Mouse (Mus musculus) gastrocnemius, postnatal 10 days (tissue): Measurements from ENCODE around the gene Insc. TPM values are rescaled to one million over a fixed set of nuclear protein-coding genes. Genes with fewer than 3 reads are reported as not detected.
"Not testable (repeated sequence)": the region's sequence is repeated elsewhere in the genome, so short reads cannot be mapped to it uniquely, and the experiment has no call there.

ENCODE experiments used
- DNase-seq: peaks from one replicate; pipeline ENCODE4 v3.0.0; 2021; ENCODE audit warnings: mixed read lengths
- long read RNA-seq, 2 experiments: library from polyadenylated mRNA; stranded (forward); transcript quantifications; one replicate each; pipeline ENCODE4 v2.0.0; 2021
- total RNA-seq, 2 experiments: library from RNA; stranded (reverse); gene quantifications; 2 replicates each; pipeline ENCODE4 v1.2.3; 2021

Gene Insc
- total RNA-seq = 1 to 10 TPM; 3.9 to 6.1 TPM
- long read RNA-seq, experiment 1, transcript Insc-208 (13 exons, 2,321 nt) = major isoform, 8 of 17 reads
- long read RNA-seq, experiment 1, partial matches to known transcripts = 1 of 17 reads
- long read RNA-seq, experiment 1, other reads (novel, unspliced or antisense) = 8 of 17 reads
- long read RNA-seq, experiment 2, partial matches to known transcripts = 0 of 1 reads
- long read RNA-seq, experiment 2, other reads (novel, unspliced or antisense) = 0 of 1 reads

DNA sequence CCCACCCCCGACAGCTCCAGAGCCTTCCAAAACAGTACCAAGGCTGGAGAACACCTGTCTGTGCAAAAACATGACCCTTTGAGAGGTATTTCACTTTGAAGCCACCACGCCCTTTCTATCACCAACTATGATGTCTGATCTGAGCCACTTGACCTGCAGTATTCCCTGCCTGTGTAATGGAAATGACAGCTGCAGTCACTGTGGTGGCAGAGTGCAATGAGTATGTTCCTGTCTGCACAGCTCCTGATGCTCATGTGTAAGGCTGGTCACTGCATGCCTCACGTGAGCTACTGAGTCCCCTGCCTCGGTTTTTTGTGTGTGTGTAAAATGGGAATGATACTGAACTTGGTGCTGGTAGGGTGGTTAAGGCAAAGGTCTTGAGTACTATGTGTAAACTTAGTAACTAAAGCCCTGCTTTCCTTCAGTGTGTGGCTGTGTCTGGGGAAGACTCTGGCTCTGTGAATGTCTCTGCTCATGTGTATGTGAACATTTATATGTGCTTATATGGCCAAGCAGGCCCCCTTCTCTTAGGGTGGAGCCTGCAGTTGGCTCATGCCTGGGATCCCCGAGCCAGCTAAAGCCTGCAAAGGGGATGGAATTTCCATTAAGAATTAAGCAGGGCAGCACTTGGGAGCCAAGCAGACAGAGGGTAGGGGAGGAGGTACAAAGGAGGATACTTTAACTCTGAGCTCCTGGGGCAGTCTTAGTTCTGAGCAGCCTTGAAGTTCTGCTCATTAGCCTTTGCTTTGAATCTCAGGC is at the start of gene Insc:
Gene Insc (plus strand): TSS at position 673 of the 759 bp plus-strand sequence.
- no peak for DNase-seq

DNA sequence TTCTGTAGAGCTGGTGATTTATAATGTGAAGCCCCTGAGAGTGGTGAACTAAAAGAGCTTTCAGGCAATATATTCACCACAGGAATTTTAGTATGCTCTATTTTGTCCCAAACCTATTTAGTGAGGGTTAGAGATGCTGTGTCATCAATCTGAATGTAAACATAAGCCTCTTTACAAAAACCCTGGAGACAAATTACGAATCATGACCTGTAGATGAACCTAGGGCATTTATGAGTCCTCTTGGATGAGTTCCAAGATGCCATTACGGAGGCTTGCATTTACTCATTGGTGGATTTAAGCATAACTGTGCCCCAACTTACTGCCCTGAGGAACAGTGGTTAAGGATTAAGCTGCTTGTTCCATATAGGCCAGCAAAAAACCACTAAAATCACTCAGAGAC is 42.6 kb upstream of the Insc start:
- DNase-seq = no peak

DNA sequence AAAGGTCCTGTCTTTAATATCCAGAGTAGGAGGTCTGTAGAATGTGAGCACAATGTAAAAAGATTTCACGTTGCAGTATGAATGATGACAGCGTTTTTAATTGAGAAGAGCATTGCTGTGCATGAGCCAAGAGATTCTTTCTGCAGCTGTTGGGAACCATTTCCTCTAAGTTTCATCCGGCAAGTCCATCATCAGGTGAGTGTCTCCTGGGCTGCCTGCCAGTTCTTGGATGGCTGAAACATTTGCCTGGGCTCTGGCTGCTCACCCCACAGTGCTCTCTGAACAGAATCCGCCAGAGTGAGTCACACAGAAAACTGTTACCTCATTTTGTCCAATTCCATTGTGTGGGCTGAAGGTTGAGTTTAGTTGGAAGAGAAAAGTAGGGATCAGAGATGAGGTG is 36.8 kb upstream of the Insc start:
- DNase-seq = no peak

DNA sequence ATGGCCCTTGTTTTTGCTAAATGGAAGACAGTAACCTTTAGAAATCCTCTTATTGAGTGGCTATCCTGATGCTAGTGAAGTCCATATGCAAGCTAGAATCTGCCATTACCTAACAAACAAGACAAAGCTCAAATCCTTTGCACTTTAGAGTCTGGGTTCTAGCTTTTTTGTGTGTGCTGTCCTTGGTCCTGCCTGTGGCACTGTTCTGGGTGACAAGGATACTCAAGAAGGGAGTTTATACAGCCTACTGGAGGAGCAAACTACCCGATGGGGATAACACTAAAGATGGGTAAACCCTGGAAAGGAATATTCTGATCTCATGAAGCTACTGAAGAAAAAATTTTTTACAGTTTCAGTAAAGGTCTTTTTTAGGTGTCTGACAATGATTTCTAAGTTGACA is 36.1 kb upstream of the Insc start:
- no peak for DNase-seq

GRCm38 (mm10) chr7:114710419-114710818 is 33.1 kb upstream of the Insc start:
- DNase-seq = no peak

GRCm38 (mm10) chr7:114712523-114712922 is 31.0 kb upstream of the Insc start:
- no peak for DNase-seq

DNA sequence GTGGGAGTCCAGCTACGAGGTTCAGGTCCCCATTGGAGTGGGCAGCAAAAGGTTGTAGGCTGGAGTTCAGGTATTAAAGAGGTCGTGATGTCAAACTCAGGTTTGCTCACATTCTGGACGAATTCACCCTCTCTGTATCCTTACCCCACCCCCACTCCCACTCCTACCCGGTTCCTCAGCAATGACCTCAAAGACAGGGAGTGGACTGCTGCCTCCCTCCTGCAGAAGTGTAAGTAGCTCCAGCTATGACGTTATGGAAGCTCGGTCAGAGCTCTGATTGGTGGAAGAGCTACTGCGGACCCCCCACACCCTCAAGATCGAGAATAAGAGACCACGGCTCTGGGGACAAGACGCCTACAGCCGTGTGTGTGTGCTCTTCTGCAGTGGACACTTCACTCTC is 25.2 kb upstream of the Insc start, which contains the start of gene Calcb:
Gene Calcb (plus strand): TSS at position 344 of the 400 bp plus-strand sequence.
- no peak for DNase-seq

GRCm38 (mm10) chr7:114719381-114720131 is 23.9 kb upstream of the Insc start:
- DNase-seq = no peak

GRCm38 (mm10) chr7:114729696-114730095 is 13.8 kb upstream of the Insc start:
- not testable (repeated sequence) for DNase-seq

DNA sequence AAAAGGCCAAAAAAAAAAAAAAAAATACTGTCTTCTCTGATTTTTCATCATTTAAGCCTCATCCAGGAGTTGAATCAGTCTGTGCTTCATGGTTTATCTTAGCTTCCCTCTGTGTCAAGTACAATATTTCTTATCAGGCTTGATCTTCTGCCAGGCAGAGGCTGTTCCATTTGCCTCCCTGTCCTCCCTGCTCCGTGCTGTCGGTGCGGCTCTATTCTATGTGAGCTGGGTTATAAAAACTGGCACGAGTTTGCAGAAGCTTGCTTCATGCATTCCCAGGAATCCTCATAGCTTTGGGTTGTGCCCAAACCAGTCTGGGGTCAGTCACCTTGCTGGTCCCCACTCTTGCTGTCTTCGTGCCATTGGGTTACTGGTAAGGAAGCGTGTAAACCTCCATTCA is 12.3 kb upstream of the Insc start:
- DNase-seq = no peak

GRCm38 (mm10) chr7:114731700-114732099 is 11.8 kb upstream of the Insc start:
- DNase-seq = not testable (repeated sequence)

- no peak for DNase-seq
These were observed 7.2 kb upstream of the Insc start for GRCm38 (mm10) chr7:114736256-114736655.

GRCm38 (mm10) chr7:114738166-114738565 is 5.3 kb upstream of the Insc start:
- DNase-seq = no peak

DNA sequence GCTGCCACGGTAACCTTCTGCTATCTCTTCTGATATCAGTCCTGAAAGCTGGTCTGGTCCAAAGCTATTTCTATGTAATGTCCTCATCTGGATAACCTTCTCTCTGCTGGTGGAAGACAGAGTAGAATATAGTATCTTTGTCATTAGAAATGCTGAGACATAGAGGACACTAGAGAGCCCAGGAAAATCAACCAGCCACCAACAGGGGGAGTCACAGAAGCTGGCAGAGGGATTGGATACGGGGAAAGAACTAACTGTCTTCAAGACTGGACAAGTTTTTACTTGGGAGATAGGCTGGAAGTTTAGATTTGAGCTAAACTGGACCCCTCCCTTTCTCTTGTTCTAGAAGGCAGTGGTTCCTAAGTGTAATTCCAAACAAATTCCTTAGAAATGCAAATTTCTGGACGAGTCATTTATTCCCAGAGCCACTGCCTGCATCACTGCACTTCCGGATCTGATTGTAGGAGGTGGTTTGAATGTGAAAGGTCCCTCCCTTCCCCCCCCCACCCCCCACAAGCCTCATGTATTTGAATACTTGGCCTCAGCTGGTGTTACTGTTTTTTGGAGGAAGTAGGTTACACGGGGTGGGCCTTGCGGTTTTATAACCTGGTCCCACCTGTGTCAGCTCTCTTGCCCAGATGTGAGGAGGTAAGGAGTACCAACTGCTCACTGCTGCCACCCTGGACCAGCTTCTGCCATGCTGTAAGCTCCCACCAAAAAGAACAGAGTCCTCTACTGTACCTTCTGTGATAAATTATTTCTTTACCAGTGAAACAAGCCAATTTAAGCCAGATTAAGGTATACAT is 2.9 kb upstream of the Insc start:
- peak; percentile 17 for DNase-seq

GRCm38 (mm10) chr7:114744639-114745245 is 1.2 kb downstream of the Insc start:
- no peak for DNase-seq

DNA sequence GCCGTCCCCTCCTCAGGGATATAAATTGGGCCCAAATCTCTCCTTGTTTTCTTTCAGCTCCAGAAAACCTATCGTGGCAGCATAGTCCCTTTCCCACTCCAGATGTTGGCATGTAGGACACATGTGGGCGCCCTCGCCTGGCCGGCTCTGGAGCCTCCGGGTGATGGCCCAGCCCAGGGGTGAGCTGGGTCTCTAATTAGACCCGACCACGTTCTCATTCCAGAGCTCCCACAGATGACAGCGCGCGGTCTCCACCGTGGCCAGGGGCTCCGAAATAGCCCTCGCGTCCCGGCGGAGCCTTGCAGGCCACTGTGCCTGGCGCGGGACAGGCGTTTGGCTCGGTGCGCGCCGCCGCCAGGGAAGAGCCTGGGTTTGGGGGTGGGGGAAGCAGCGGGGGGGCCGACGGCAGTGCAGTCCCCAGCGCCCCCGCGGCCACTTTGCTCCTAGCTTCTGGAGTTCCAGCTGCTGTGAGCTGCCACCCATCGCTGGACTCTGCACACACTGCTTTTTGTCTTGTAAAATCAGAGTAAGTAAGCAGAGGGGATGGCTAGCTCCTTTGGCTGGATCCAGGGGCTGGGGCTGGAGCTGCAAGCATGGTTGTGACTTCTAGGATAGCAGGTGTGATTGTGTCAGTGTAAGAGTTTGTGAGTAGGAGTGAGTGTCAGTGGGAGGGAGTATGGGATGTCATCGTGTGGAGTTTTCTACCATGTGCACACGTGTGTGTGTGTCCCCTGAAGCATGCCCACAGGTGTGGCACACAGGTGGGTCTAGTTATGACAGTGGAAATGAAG is 2.2 kb downstream of the Insc start:
- peak; percentile 21 for DNase-seq

GRCm38 (mm10) chr7:114747596-114747995 is 4.1 kb downstream of the Insc start:
- no peak for DNase-seq

DNA sequence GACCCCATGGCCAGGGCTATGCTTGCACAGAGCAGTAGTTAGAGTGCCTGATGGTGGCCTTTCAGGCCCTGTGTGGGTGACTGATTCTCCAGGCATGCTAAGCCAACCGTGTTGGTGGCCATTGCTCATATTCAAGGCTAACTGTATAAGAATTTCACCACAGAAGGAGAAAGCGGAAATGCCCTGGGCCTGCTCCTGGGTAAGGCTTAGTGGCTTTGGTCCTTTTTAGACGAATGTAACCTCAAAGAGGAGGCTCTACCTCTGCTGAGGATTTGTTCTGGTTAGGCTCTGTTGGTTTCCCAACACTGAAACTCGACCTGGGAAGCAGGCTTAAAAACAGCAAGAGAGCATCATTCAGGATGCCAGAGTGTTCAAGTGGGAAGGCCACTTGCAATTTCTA is 4.7 kb downstream of the Insc start:
- DNase-seq = no peak

GRCm38 (mm10) chr7:114753471-114753870 is 10.0 kb downstream of the Insc start:
- no peak for DNase-seq

GRCm38 (mm10) chr7:114754196-114754595 is 10.7 kb downstream of the Insc start:
- DNase-seq = no peak

DNA sequence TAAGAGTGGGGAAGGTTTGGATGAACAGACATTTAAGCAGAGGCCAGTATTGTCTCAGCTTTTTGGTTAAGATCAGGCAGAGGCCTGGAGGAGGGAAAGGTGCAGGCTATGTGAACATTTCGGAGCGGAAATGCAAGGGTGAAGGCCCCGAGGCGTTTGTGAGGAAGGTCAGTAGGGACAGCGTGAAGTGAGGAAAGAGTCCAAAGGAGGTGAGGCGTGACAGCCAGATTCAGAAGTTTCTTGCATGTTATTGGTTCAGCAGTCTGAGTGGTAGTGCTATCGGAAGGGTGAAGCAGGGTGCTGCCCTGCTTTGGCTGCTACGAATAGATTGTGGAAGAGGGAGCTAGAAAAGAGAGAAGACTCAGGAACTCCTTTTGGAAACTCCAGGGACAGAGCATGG is 11.1 kb downstream of the Insc start:
- DNase-seq = no peak
